Mouse (Mus musculus) lung, embryonic 16.5 days (tissue): ENCODE data around the gene Depdc1a. TPM values are rescaled to one million over a fixed set of nuclear protein-coding genes. Genes with fewer than 3 reads are reported as not detected.

Experiments
- polyA plus RNA-seq: library from polyadenylated mRNA; unstranded; fragments of >200 nt; fragmentation: Nextera tagmentation; extraction: Ambion mirVana; gene quantifications from 2 replicates; pipeline ENCODE4 v1.2.1, GENCODE M21; 2015

The Depdc1a gene
- polyA plus RNA-seq, 1 experiment from 2014 or later = 51.5 TPM

Other genes starting within 250 kb of the Depdc1a start
- gene Rpe65, start 103.7 kb downstream of the Depdc1a start, polyA plus RNA-seq = not detected in 2 replicates